Mouse (Mus musculus): ENCODE measurements around the gene Dnah6. TPM values are rescaled to one million over a fixed set of nuclear protein-coding genes. Genes with fewer than 3 reads are reported as not detected.

Gene Dnah6
- polyA plus RNA-seq, 1 experiment from 2014 or later: 0.01 TPM

DNA sequence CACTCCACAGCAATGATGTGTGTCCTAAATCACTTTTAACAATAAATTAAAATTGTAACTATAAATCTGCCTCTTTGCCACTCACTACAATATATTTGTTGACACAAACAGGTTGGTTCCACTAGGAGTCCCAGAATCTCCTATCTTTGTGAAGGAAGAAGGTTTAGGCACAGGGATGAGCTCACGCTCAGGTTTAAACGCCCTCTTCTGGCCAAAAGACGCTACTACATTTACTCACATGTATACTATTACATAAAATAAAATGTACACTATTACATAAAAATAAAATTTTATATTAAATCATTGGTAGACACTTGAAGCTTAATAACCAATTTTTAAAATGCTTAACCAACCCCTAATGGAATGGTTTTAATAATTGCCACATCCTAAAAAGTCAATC is 201.4 kb downstream of the Dnah6 start:
- no peak for DNase-seq
- Histone ChIP-seq H3K9ac (replicated peaks) (no peak overlapping the region), H3K9me3 (ENCODE audit: low read length) (no peaks in the 10 kb centered on the region), H3K27me3 (ENCODE audit: insufficient read depth, low read length) (no peaks in the 10 kb centered on the region), H3K4me2 (ENCODE audit: low read depth, low read length) (no peak overlapping the region), H3K27ac (ENCODE audit: low read depth) (no peak overlapping the region), H3K4me3 (ENCODE audit: low read depth, low read length) (no peak overlapping the region), H3K4me1 (ENCODE audit: insufficient read depth) (no peaks in the 10 kb centered on the region), H3K36me3 (replicated peaks; ENCODE audit: insufficient read depth, low read length) (no peaks in the 10 kb centered on the region)
- 11% methylated on average over 3 of the region's 3 CpGs for WGBS (ENCODE audit: insufficient replicate concordance)
- no peak for ATAC-seq
- TF ChIP-seq CTCF (IDR thresholded peaks at IDR 0.05; ENCODE audit: low read depth): peak; percentile 66
- TF ChIP-seq EP300 (IDR thresholded peaks at IDR 0.05; ENCODE audit: low read depth): no peak

DNA sequence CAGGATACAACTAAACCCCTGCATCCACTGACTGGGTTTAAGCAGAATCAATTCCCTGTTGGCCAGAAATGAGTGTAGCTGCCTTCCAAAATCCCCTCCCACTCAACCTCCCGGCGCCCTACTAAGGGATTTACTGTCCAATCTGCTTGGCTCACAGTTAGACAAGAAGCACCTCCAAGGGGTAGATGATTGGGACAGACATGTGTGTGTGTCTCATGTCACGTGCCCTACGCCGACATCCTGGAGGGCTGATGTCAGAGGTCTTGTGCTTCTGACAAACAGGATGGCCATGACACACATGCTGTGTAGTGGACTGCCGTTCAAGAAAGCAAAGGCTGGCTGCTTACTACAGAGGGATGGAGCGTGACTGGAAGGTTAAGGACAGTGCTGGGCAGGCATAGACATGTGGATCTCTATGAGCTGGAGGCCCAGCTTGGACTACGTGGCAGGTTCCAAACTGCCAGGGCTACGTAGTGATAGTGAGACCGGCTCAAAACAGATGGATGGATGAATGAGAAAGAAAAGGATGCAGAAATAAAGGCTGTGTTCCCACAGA is 202.6 kb downstream of the Dnah6 start:
- no peaks in the 10 kb centered on the region for H3K27me3 ChIP-seq (ENCODE audit: insufficient read depth, low read length)
- H3K36me3 ChIP-seq (replicated peaks; ENCODE audit: insufficient read depth, low read length): no peaks in the 10 kb centered on the region
- H3K9ac ChIP-seq (replicated peaks): no peak overlapping the region
- TF ChIP-seq CTCF (IDR thresholded peaks at IDR 0.05; ENCODE audit: low read depth) (no peak), EP300 (IDR thresholded peaks at IDR 0.05; ENCODE audit: low read depth) (no peak)
- no peaks in the 10 kb centered on the region for H3K9me3 ChIP-seq (ENCODE audit: low read length)
- WGBS (ENCODE audit: insufficient replicate concordance): 67% methylated on average over 10 of the region's 10 CpGs
- ATAC-seq: no peak
- DNase-seq: no peak
- H3K4me1 ChIP-seq (ENCODE audit: insufficient read depth): no peaks in the 10 kb centered on the region
- H3K4me3 ChIP-seq (ENCODE audit: low read depth, low read length): no peak overlapping the region
- no peak overlapping the region for H3K27ac ChIP-seq (ENCODE audit: low read depth)
- no peak overlapping the region for H3K4me2 ChIP-seq (ENCODE audit: low read depth, low read length)

DNA sequence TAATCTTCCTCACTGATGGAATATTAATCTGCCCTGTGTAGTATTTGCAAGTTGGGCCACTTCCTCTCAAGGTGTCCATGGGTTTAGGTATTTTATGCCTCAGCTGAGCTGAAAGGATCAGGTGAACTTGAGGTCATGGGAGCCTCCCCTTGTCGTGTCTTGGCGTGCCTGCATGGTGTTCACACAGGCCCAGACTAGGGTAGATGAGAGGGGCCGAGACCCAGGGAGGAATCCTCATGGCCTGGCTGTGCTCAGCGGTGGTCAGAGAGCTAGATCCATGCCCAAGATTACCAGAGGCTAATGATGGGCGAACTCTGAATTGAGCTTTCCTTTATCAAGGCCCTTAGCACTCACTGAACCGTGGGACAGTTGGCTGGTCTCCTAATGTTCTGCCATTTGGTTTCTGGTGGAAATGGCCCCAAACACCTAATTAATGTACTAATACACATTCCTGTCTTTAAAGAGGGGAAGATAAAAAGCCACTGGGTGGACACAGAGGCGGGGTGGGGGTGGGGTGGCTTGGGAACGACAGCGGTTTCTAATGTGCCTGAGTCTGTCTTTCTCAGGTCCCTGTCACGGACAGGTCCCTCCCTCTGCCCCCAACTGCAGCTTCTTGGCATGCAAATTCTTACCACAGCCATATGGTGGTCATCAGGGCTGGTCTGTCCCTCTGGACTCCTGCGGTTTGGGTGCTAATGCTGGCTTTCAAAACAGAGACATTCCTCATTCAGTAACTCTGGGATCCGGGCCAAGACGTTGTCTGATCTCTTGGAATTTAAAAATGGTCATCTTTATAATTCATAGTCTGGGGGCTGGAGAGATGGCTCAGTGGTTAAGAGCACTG is 206.9 kb downstream of the Dnah6 start:
- Histone ChIP-seq H3K4me2 (ENCODE audit: low read depth, low read length) (no peak overlapping the region), H3K27ac (ENCODE audit: low read depth) (no peak overlapping the region), H3K4me1 (ENCODE audit: insufficient read depth) (no peaks in the 10 kb centered on the region), H3K4me3 (ENCODE audit: low read depth, low read length) (no peak overlapping the region), H3K27me3 (ENCODE audit: insufficient read depth, low read length) (no peaks in the 10 kb centered on the region), H3K9ac (replicated peaks) (no peak overlapping the region), H3K9me3 (ENCODE audit: low read length) (no peaks in the 10 kb centered on the region), H3K36me3 (replicated peaks; ENCODE audit: insufficient read depth, low read length) (no peaks in the 10 kb centered on the region)
- TF ChIP-seq CTCF (IDR thresholded peaks at IDR 0.05; ENCODE audit: low read depth) (no peak), EP300 (IDR thresholded peaks at IDR 0.05; ENCODE audit: low read depth) (no peak)
- 64% methylated on average over 13 of the region's 13 CpGs for WGBS (ENCODE audit: insufficient replicate concordance)
- no peak for ATAC-seq
- no peak for DNase-seq

DNA sequence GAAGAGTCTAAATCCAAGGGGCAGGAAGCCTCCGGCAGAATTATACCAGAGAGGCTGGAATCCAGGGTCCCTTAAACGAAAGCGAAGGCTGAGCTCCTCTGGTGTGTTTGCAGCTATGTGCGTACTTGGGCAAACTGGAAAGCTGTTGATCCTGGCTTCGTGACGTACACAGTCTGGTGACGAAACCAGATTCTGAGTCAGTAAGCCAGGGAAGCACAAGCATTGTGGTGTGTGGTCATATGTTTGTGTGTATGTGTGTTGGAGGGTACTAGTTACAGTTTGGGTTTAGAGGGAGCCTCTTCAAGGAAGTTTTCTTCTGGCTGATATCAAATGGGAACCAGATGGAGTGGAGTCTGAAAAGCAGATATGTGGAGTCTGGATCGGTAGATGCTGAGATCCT is 208.5 kb downstream of the Dnah6 start:
- WGBS (ENCODE audit: insufficient replicate concordance): 70% methylated on average over 8 of the region's 8 CpGs
- Histone ChIP-seq H3K9me3 (ENCODE audit: low read length) (no peaks in the 10 kb centered on the region), H3K36me3 (replicated peaks; ENCODE audit: insufficient read depth, low read length) (no peaks in the 10 kb centered on the region), H3K4me3 (ENCODE audit: low read depth, low read length) (no peak overlapping the region), H3K27me3 (ENCODE audit: insufficient read depth, low read length) (no peaks in the 10 kb centered on the region), H3K4me2 (ENCODE audit: low read depth, low read length) (no peak overlapping the region), H3K4me1 (ENCODE audit: insufficient read depth) (no peaks in the 10 kb centered on the region), H3K27ac (ENCODE audit: low read depth) (no peak overlapping the region), H3K9ac (replicated peaks) (no peak overlapping the region)
- TF ChIP-seq CTCF (IDR thresholded peaks at IDR 0.05; ENCODE audit: low read depth) (no peak), EP300 (IDR thresholded peaks at IDR 0.05; ENCODE audit: low read depth) (no peak)
- peak; percentile 45 for DNase-seq
- ATAC-seq: peak; percentile 92

DNA sequence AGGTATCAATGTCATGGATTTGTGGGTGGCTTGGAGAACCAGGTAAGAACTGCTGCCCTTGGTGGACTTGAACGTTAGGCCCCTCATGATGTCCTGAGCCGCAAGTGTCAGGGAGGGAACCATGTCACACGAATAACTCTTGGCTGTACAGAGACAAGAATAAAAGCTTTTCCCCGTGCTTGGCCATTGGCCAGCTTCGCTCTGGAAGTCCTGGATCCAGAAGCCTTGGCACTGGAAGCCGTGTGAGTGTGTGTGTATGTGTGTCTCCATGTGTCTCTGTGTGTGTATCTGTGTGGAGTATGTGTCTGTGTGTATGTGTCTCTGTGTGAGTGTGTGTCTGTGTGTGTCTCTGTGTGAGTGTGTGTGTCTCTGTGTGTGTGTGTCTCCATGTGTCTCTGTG is 209.6 kb downstream of the Dnah6 start:
- Histone ChIP-seq H3K4me1 (ENCODE audit: insufficient read depth) (no peaks in the 10 kb centered on the region), H3K36me3 (replicated peaks; ENCODE audit: insufficient read depth, low read length) (no peaks in the 10 kb centered on the region), H3K9me3 (ENCODE audit: low read length) (no peaks in the 10 kb centered on the region), H3K4me2 (ENCODE audit: low read depth, low read length) (no peak overlapping the region), H3K9ac (replicated peaks) (no peak overlapping the region), H3K27me3 (ENCODE audit: insufficient read depth, low read length) (no peaks in the 10 kb centered on the region), H3K4me3 (ENCODE audit: low read depth, low read length) (no peak overlapping the region), H3K27ac (ENCODE audit: low read depth) (no peak overlapping the region)
- WGBS (ENCODE audit: insufficient replicate concordance): 86% methylated on average over 6 of the region's 6 CpGs
- TF ChIP-seq CTCF (IDR thresholded peaks at IDR 0.05; ENCODE audit: low read depth): no peak
- no peak for TF ChIP-seq EP300 (IDR thresholded peaks at IDR 0.05; ENCODE audit: low read depth)
- DNase-seq (no peak), ATAC-seq (no peak)

DNA sequence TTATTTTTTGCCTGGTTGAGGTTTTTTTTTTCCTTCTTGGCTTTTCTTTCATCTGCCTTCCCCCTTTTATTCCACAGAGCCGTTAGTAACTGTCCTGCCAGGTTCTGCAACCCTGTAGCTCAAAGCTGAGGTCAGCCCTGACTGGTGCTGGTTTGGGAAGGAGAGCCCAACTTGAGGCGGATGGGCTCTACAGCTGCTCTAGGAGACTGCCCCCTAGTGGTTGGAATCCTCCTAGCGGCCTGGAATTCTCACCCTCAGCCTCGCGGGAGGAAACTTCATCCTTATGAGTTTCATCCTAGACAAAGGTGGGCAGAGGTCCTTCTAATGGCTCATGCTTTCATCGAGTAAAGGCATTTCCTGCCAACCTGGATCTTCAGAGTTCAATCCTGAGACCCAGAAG is 211.4 kb downstream of the Dnah6 start:
- ATAC-seq: no peak
- H3K9me3 ChIP-seq (ENCODE audit: low read length): no peaks in the 10 kb centered on the region
- no peak overlapping the region for H3K9ac ChIP-seq (replicated peaks)
- 27% methylated on average over 6 of the region's 6 CpGs for WGBS (ENCODE audit: insufficient replicate concordance)
- no peak overlapping the region for H3K27ac ChIP-seq (ENCODE audit: low read depth)
- no peaks in the 10 kb centered on the region for H3K27me3 ChIP-seq (ENCODE audit: insufficient read depth, low read length)
- peak; percentile 62 for DNase-seq
- no peaks in the 10 kb centered on the region for H3K4me1 ChIP-seq (ENCODE audit: insufficient read depth)
- no peak overlapping the region for H3K4me3 ChIP-seq (ENCODE audit: low read depth, low read length)
- no peak overlapping the region for H3K4me2 ChIP-seq (ENCODE audit: low read depth, low read length)
- H3K36me3 ChIP-seq (replicated peaks; ENCODE audit: insufficient read depth, low read length): no peaks in the 10 kb centered on the region
- TF ChIP-seq EP300 (IDR thresholded peaks at IDR 0.05; ENCODE audit: low read depth) (no peak), CTCF (IDR thresholded peaks at IDR 0.05; ENCODE audit: low read depth) (peak; percentile 81)
